Mouse (Mus musculus) granulocyte monocyte progenitor cell, adult 5-6 weeks (primary cell): ENCODE measurements around the gene Igsf9. TPM values are rescaled to one million over a fixed set of nuclear protein-coding genes. Genes with fewer than 3 reads are reported as not detected.

Source experiments
- ATAC-seq: replicated peaks from 2 replicates; pipeline ENCODE4 v1.8.0; 2016; ENCODE audit warnings: mild to moderate bottlenecking, moderate TSS enrichment, inconsistent platforms; ENCODE audit not compliant: poor library complexity, severe bottlenecking
- total RNA-seq, 2 experiments: library from RNA; stranded (forward) in 1 of 2; stranded (reverse) in 1 of 2; fragments of 200-712, 200-1000 nt in 1 of 2; fragments of >200 nt in 1 of 2; fragmentation: Nextera tagmentation in 1 of 2; gene quantifications; 2 replicates each; pipeline ENCODE4 v1.2.3; 2014 to 2017

Gene Igsf9
- total RNA-seq, 2 experiments from 2014 or later: not detected

GRCm38 (mm10) chr1:172489585-172490250, 8.1 kb downstream of the Igsf9 start:
- no peak for ATAC-seq

- ATAC-seq: peak; percentile 89
Observed at GRCm38 (mm10) chr1:172490261-172490661, 8.7 kb downstream of the Igsf9 start.

DNA sequence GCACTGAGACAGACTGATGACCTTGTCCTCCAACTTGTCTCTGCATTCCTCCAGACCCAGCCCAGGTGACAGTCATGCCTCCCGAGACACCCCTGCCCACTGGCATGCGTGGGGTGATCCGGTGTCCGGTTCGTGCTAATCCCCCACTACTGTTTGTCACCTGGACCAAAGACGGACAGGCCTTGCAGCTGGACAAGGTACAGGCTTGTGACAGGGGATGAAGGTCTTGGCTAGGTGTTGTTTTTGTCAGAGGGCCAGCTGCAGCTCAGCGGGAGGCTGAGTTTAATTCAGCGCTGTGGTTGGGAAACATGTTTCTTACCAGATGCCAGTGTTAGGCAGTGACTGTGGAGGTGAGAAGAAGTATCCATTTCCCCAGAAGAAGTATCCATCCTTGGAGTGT, 10.5 kb downstream of the Igsf9 start:
- ATAC-seq: no peak

- no peak for ATAC-seq
Observed at GRCm38 (mm10) chr1:172493516-172493915, 11.9 kb downstream of the Igsf9 start.

DNA sequence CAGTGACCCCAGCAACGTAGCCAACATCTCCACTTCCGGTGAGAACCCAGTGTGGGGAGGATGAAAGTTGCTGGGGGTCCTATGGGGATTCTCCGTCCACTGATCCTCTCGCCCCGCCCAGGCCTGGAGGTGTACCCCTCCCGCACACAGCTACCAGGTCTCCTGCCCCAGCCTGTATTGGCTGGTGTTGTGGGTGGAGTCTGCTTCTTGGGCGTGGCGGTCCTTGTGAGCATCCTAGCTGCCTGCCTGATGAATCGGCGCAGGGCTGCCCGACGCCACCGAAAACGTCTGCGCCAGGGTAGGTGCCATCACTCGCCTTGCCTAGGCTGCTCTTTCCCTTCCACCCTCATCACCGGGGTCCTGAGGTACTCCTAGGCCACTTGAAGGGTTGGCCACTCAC, 14.4 kb downstream of the Igsf9 start:
- ATAC-seq: no peak

DNA sequence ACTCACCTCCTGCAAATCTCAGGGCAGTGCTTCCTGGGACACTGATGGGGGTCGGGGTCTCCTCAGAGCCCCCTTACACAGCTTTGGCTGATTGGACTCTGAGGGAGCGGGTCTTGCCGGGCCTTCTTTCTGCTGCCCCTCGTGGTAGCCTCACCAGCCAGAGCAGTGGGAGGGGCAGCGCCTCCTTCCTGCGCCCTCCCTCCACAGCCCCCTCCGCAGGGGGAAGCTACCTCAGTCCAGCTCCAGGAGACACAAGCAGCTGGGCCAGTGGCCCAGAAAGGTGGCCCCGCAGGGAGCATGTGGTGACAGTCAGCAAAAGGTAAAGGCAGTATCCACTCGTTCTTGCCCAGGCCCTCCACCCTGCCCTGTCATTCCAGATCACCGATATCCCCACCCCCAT, 15.8 kb downstream of the Igsf9 start:
- no peak for ATAC-seq

DNA sequence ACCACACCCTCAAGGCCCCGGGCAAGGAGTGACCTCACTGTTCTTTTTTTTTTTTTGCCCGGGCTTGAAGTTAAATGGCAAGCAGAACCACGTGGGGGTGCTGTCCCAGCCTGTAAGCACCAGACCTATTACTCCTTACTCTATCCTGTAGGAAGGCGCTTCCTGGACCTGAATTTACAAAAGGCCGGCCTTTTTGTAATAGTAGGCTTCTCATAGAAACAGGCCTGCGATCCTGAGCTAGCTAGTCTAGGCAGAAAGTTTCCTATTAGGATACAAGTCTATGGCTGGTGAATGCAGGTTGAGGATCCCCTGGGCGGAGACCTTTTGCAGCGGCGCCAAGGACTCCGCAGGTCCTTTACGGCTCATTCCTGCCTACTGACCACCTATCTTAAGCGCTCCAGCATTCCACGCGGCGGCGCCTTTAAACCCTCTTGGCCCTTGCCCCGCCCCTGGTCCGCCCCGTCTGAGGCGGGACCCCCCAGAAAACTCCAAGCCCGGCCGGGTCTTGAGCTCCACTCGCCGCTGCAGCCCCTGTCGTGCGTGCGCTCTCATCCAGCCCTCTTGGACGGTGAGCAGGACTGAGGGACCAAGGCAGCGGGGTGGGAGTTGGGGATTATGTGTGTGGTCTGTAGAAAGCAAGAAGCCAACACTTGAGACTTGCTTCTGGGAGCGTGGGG, 18.3 kb downstream of the Igsf9 start, which contains the start of gene Tagln2:
Gene Tagln2, plus strand, starts transcription at position 283 of the 677 bp plus-strand sequence.
- peak; percentile 29 for ATAC-seq

DNA sequence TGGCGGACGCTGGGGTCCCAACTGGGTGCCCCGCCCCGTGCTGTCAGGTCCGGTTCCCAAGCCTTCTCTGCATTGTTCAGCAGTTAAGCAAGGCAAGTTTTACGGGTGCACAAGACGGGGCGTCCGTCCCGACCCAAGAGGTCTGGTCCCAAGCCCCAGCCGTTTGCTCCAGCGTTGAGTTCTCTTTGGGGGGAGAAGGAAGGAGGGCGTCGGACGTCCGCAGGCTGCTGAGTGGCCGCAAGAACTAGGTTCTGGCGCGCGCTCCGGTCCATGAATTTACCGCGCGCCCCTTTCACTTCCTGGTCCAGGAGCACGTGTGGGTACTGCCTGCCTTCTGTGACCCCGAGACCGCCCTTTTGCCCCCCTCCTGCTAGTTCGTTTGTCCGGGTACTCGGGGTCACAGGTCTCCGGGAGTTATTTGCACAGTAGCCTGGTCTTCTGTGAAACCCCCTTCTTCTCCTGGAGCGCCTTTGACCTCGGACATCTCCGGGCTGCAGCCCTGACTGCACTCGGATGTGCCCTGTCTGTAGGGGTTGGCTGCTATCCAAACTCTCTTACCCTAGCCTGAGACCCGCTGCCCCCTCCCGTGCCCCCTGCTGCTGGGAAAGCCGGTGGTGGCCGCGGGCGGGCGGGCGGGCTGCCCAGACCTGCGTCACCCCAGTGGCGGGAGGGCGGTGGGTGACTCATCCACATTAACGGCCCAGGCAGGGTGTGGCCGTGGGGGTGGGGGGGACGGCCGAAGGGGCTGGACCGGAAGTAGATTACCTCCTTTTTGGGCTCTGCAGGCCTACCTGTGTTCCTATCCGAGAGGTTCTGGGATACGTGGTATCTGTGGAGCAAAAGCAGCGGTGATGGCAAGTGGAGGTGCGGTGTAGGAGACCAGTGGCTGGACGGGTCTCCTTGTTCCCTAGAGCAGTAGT, 19.1 kb downstream of the Igsf9 start:
- peak; percentile 25 for ATAC-seq

DNA sequence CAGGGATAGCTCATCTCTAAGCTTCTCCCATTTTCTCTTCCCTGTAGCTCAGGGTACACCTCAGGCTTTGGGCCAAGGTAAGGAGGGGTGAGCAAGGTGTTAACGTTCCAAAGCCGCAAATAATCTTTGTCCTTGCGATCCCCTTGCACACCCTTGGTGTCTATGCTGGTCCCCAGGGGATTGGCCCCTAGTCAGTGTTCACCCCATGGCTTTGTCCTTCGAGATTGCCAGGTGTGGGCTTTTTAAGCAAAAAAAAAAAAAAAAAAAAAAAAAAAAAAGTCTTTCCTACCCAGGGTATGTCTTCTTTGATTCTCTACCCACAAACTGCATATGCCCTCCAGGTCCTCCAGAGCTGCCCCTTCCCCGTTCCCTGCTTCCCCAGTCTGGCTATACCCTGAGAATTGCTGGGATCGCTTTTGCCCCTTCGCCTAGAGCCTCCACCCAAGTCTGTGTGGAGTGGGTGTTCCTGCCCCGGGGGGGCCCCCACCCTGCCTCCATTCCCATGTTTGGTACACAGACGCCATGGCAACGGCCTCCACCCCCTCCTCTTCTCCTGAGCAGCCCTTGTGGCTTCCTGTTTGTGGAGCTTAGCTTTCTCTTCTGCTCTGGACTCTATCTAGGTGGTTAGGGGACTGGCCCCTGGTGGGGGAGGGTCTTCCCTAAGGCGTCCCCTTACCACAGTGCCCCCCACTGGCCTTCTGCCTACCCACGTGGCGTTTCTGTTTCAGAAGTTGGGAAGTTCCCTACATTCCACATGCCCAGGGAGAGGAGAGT, 20.0 kb downstream of the Igsf9 start:
- peak; percentile 43 for ATAC-seq

DNA sequence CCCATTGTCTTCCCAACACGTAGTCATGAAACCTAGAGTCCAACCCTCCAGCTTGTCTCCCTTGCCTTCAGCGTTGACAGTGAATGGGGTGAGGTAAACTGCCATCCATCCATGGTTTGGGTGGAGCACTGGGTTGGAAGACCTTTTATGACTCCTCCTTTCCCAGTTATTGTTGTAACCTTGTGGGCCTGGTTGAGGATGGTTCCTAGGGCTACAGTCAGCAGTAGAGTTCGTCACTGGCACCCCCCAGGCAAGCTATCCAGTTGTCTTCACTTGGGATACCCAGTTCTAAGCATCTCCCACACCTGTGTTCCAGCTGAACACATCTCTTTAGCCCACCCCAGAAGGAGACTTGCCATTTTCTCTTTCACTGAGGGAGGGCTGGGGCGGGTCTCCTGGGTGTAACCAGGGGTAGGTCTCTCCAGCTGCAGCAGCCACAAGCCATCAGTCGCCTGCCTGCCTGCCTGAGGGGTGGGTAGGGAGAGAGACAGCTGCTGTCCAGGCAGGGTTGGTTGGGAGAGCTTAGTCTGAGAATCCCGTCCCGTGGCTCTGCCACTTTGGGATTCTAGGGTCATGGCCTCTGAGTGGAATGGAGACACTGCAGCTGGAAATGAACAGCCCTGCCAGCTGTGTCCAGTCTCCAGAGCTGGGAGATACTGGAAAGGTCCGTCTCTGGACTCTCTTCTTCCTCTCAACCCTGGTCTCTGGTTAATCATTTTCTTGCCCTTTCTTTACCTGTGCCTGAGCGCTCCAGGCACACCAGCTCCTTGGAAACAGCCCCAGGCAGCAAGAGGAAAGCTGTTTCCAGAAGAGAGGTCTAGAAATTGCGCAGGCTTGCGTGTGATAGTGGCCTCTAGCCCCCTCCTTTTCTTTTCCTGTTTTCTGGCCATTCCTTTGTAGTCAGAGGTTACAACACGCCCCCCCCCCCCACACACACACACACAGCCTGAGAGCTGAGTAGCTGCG, 20.8 kb downstream of the Igsf9 start:
- peak; percentile 8 for ATAC-seq

- ATAC-seq: no peak
Observed at GRCm38 (mm10) chr1:172503111-172503997, 21.8 kb downstream of the Igsf9 start.

DNA sequence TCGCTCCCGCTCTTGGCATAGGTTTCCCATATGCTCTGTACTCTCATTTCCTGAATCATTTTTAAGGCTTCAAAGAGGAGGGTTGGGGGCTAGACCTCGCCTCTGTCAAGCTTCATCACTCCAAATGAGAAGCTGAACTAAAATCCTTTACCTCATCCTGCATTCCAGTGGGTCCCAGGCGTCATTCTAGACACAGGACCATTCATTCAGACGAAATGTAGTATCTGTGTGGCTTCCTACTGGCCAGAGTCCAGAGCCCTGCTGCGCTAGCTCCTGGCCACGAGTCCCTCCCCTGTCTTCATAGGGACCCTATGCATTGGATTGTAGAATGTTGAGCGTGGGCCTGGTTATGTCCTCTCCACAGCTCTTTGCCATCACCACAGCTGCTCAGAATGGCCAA, 23.2 kb downstream of the Igsf9 start:
- ATAC-seq: no peak

- no peak for ATAC-seq
Observed at GRCm38 (mm10) chr1:172507001-172507400, 25.4 kb downstream of the Igsf9 start.

GRCm38 (mm10) chr1:172507701-172508100, 26.1 kb downstream of the Igsf9 start:
- ATAC-seq: no peak

DNA sequence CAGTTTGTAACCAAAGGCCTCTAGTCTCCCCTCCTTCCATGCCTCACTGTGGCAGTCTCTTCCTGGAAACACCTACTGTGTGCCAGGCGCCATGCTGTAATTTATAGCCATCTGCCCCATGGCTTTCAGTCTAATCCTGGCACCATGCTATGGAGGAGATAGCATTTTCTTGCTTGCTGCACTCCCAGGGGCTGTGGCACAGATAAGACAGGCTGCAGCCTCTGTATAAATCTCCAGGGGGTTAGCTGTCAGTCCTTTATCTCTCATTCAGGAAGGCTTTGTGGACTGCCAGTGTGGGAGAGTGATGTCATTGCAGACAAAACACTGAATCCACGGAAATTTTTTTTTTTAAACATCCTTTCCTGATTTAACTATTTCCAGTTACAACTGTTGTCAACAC, 26.6 kb downstream of the Igsf9 start:
- ATAC-seq: no peak

GRCm38 (mm10) chr1:172509235-172509634, 27.6 kb downstream of the Igsf9 start:
- no peak for ATAC-seq

GRCm38 (mm10) chr1:172509983-172510382, 28.4 kb downstream of the Igsf9 start:
- ATAC-seq: no peak

DNA sequence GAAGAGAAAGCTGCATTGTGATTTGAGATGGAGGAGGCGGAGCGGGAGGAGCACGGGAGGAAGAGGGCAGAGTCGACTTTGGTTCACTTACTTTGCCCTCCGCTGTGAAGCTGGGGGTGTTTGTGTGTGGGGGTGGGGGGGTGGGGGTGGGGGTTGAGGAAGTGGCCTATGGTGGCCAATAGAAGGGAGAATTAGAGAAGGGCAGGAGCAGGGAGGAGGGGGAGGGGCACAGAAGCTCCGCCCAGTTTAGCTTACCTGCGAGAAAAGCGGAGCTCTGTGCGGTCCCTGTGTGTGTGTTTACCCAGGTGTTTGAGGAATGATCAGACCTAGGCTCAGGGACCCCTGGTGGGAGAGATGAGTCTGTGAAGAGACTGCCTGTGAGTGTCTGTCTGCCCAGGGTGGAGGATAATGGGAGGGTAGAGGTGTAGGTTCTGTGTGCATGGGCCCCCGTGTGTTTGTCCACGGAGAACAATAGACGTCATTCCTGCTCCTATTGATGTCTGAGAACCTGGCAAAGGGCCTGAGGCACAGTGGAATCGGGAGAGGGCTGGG, 28.9 kb downstream of the Igsf9 start:
- no peak for ATAC-seq
